Mouse (Mus musculus) lung, embryonic 14.5 days (tissue): ENCODE data around the gene Mybpc2. TPM values are rescaled to one million over a fixed set of nuclear protein-coding genes. Genes with fewer than 3 reads are reported as not detected.

Source experiments
- ATAC-seq: fragments of 200-750 bp; cut with Nextera tagmentation; 2 replicates; pipeline ENCODE4 v1.8.0; 2017; ENCODE audit warnings: mild to moderate bottlenecking, moderate TSS enrichment, moderate library complexity; ENCODE audit not compliant: insufficient read depth
- DNase-seq: peaks from one replicate; pipeline ENCODE4 v3.0.0-alpha.2; 2015
- H3K27ac ChIP-seq: fragments of 300-500 bp; sonication (generic); 2 replicates; pipeline ENCODE4 v1.5.1; 2014; ENCODE audit warnings: low read depth, mild to moderate bottlenecking, moderate library complexity
- H3K27me3 ChIP-seq: fragments of 300-500 bp; sonication (generic); 2 replicates; pipeline ENCODE4 v1.6.1; 2014; ENCODE audit warnings: low read length, control low read depth; ENCODE audit not compliant: insufficient read depth
- H3K36me3 ChIP-seq: fragments of 300-500 bp; sonication (generic); 2 replicates; pipeline ENCODE4 v1.6.1; 2014; ENCODE audit warnings: control low read depth; ENCODE audit not compliant: insufficient read depth
- H3K4me1 ChIP-seq: fragments of 300-500 bp; sonication (generic); 2 replicates; pipeline ENCODE4 v1.6.1; 2014; ENCODE audit warnings: antibody characterized with exemption, control low read depth; ENCODE audit not compliant: insufficient read depth
- H3K4me2 ChIP-seq: fragments of 300-500 bp; sonication (generic); 2 replicates; pipeline ENCODE4 v1.6.1; 2014; ENCODE audit warnings: mild to moderate bottlenecking
- H3K4me3 ChIP-seq: fragments of 300-500 bp; sonication (generic); 2 replicates; pipeline ENCODE4 v1.5.1; 2014; ENCODE audit warnings: low read depth, low read length
- H3K9ac ChIP-seq: fragments of 300-500 bp; sonication (generic); 2 replicates; pipeline ENCODE4 v1.6.1; 2014
- H3K9me3 ChIP-seq: fragments of 300-500 bp; sonication (generic); 2 replicates; pipeline ENCODE4 v1.6.1; 2016; ENCODE audit warnings: low read depth, low read length, control low read depth
- CTCF ChIP-seq: IDR thresholded peaks from 2 replicates; pipeline ENCODE4 v1.5.1; 2016; ENCODE audit warnings: antibody characterized with exemption, low read depth
- WGBS: fragments of 180-500 bp; shearing (Covaris S2); extraction: QIAGEN DNeasy Blood & Tissue Kit; methylation state at CpG from one replicate; pipeline ENCODE4 v1.1.7; 2014; 5-methylcytosine and 5-hydroxymethylcytosine counted together
- polyA plus RNA-seq: library from polyadenylated mRNA; unstranded; fragments of >200 nt; fragmentation: Nextera tagmentation; extraction: Ambion mirVana; gene quantifications from 2 replicates; pipeline ENCODE4 v1.2.1, GENCODE M21; 2014

Gene Mybpc2
- polyA plus RNA-seq: 0.14 and 0.26 TPM in 2 replicates

- Histone ChIP-seq H3K27ac (no peak within 1 kb of the TSS), H3K9ac (peak within 1 kb of the TSS; percentile 33; the same call in 1 of the 2 replicates), H3K4me3 (peak within 1 kb of the TSS; percentile 4; the same call in 1 of the 2 replicates), H3K36me3 (no peaks in the 10 kb centered on the region), H3K27me3 (peaks cover 46% of the 10 kb centered on the region), H3K9me3 (no peaks in the 10 kb centered on the region), H3K4me1 (0 out of 2 replicates have a peak, but pooled peaks cover 3% of the 10 kb centered on the region), H3K4me2 (peak within 1 kb of the TSS; percentile 45)
- ATAC-seq (no peak), DNase-seq (peak; percentile 50)
- no peak for TF ChIP-seq CTCF
- 25% methylated on average over 12 of the region's 12 CpGs for WGBS
Measured at GRCm38 (mm10) chr7:44524502-44524901, at the start of gene Mybpc2. Gene Mybpc2 (minus strand): TSS chr7:44524656.

GRCm38 (mm10) chr7:44572956-44573484, 48.6 kb upstream of the Mybpc2 start:
- Histone ChIP-seq H3K9ac (no peak overlapping the region), H3K4me1 (no peaks in the 10 kb centered on the region), H3K27me3 (no peaks in the 10 kb centered on the region), H3K27ac (no peak overlapping the region), H3K9me3 (no peaks in the 10 kb centered on the region), H3K4me2 (no peak overlapping the region), H3K36me3 (no peaks in the 10 kb centered on the region), H3K4me3 (no peak overlapping the region)
- TF ChIP-seq CTCF: no peak
- no peak for DNase-seq
- ATAC-seq: no peak
- 81% methylated on average over 5 of the region's 5 CpGs for WGBS

- DNase-seq (no peak), ATAC-seq (no peak)
- H3K27ac ChIP-seq: no peak within 1 kb of the TSS
- no peaks in the 10 kb centered on the region for H3K9me3 ChIP-seq
- WGBS: 34% methylated on average over 7 of the region's 7 CpGs
- H3K4me1 ChIP-seq: no peaks in the 10 kb centered on the region
- no peaks in the 10 kb centered on the region for H3K36me3 ChIP-seq
- no peak within 1 kb of the TSS for H3K9ac ChIP-seq
- TF ChIP-seq CTCF: no peak
- H3K27me3 ChIP-seq: no peaks in the 10 kb centered on the region
- H3K4me3 ChIP-seq: no peak within 1 kb of the TSS
- H3K4me2 ChIP-seq: no peak within 1 kb of the TSS
Measured at GRCm38 (mm10) chr7:44572213-44572701, 47.8 kb upstream of the Mybpc2 start, which contains the start of gene Napsa. Gene Napsa (plus strand): TSS chr7:44572380.

- WGBS: 62% methylated on average over 4 of the region's 4 CpGs
- Histone ChIP-seq H3K27me3 (no peaks in the 10 kb centered on the region), H3K4me3 (no peak overlapping the region), H3K9ac (no peak overlapping the region), H3K9me3 (no peaks in the 10 kb centered on the region), H3K4me1 (no peaks in the 10 kb centered on the region), H3K4me2 (no peak overlapping the region), H3K27ac (no peak overlapping the region), H3K36me3 (no peaks in the 10 kb centered on the region)
- no peak for TF ChIP-seq CTCF
- ATAC-seq (no peak), DNase-seq (no peak)
Measured at GRCm38 (mm10) chr7:44571811-44572210, 47.4 kb upstream of the Mybpc2 start.

- H3K27me3 ChIP-seq: no peaks in the 10 kb centered on the region
- TF ChIP-seq CTCF: no peak
Measured at GRCm38 (mm10) chr7:44570989-44571388, 46.5 kb upstream of the Mybpc2 start.

GRCm38 (mm10) chr7:44568803-44569202, 44.3 kb upstream of the Mybpc2 start:
- H3K9me3 ChIP-seq: no peaks in the 10 kb centered on the region
- 44% methylated on average over 9 of the region's 9 CpGs for WGBS

More at GRCm38 (mm10) chr7:44570989-44571388, 46.5 kb upstream of the Mybpc2 start:
- no peak overlapping the region for H3K4me3 ChIP-seq
- no peak overlapping the region for H3K27ac ChIP-seq
- H3K4me2 ChIP-seq: no peak overlapping the region
- DNase-seq (no peak), ATAC-seq (no peak)
- H3K4me1 ChIP-seq: no peaks in the 10 kb centered on the region
- no peaks in the 10 kb centered on the region for H3K9me3 ChIP-seq
- H3K36me3 ChIP-seq: no peaks in the 10 kb centered on the region
- WGBS: 76% methylated on average over 6 of the region's 6 CpGs
- H3K9ac ChIP-seq: no peak overlapping the region

GRCm38 (mm10) chr7:44565414-44565813, 41.0 kb upstream of the Mybpc2 start:
- no peaks in the 10 kb centered on the region for H3K4me1 ChIP-seq
- no peaks in the 10 kb centered on the region for H3K36me3 ChIP-seq
- no peak overlapping the region for H3K4me3 ChIP-seq
- ATAC-seq (no peak), DNase-seq (no peak)
- H3K27ac ChIP-seq: no peak overlapping the region
- no peak for TF ChIP-seq CTCF
- H3K9me3 ChIP-seq: no peaks in the 10 kb centered on the region
- no peak overlapping the region for H3K4me2 ChIP-seq
- H3K9ac ChIP-seq: no peak overlapping the region
- no peaks in the 10 kb centered on the region for H3K27me3 ChIP-seq
- 62% methylated on average over 6 of the region's 6 CpGs for WGBS

More at GRCm38 (mm10) chr7:44568803-44569202, 44.3 kb upstream of the Mybpc2 start:
- Histone ChIP-seq H3K4me2 (no peak overlapping the region), H3K9ac (no peak overlapping the region), H3K36me3 (no peaks in the 10 kb centered on the region), H3K27ac (no peak overlapping the region), H3K27me3 (no peaks in the 10 kb centered on the region), H3K4me1 (no peaks in the 10 kb centered on the region), H3K4me3 (no peak overlapping the region)
- ATAC-seq: no peak
- no peak for TF ChIP-seq CTCF
- no peak for DNase-seq
